Mouse (Mus musculus) inflammation-experienced regulatory T-cells, adult 6 months (primary cell): ENCODE measurements around the gene Tpra1. TPM values are rescaled to one million over a fixed set of nuclear protein-coding genes. Genes with fewer than 3 reads are reported as not detected.

Source experiments
- ATAC-seq: one replicate; pipeline ENCODE4 v1.8.0; 2017
- polyA plus RNA-seq, 3 experiments: library from polyadenylated mRNA; unstranded; fragments of 100-300 nt; shearing (Covaris generic); gene quantifications; one replicate each; pipeline ENCODE4 v1.2.1; 2017

The Tpra1 gene
- polyA plus RNA-seq, result 10 to 100 TPM; 46.5 to 64.8 (median 52.8) TPM

DNA sequence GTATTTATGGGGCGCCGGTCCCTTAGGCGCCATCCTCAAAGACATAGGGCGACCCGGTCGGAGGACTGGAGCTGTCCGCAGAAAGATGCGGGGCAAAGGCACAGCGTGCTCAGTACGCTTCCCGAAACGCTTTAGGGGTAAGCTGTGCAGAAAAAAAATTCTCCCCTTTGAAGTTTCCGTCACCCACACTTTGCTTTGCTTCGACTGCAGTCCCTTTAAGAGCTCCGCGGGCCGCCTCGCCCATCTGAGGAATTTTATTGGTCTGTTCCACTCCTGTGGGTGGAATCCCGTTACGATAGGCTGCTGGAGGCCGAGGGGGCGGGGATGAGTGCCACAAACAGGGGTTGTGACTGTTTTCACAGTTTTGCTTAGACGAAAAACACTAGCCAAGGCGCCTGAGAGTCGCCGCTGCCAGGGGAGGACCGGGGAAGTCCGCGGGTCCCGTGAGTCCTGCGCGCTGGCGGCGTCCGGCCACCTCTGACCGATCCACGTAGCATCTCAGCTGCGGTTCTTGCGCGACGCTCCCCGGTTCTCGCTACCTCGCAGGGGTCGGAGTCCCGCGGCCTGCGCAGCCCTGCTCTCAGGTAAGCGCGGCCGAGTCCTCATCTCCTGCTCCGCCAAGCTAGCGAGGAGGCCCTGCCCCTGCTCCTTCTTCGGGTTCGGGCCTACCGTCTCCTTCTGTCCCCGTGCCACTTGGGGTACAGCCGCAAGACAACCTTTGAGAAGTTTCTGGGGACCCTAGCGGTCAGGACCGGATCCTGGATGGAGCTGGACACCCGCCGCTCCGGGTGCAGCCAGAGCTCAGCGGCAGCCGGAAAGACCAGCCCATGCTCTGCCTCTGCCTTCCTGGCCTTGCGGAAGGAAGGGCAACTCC, at the start of gene Tpra1:
Gene Tpra1 (plus strand): TSS at position 305 of the 874 bp plus-strand sequence.
- ATAC-seq, result peak; percentile 88

DNA sequence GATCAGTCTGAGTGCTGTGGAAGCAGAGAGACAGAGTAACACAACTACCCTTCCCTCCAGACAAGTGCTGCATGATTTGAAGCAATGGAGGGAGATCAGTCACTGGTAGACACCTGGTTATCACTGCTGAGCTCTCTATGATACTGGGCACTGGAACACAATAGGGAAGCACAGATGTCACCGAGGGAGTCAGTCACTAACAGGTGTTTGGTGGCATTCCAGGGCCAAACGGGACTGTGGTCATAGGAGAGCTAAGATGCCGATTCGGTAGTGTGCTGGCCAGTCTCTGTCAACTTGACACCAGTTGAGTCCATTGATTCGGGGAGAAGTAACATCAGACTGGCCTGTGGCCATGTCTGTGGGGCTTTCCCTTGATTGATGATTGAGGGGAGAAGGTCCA, 47.5 kb upstream of the Tpra1 start:
- ATAC-seq, result no peak

DNA sequence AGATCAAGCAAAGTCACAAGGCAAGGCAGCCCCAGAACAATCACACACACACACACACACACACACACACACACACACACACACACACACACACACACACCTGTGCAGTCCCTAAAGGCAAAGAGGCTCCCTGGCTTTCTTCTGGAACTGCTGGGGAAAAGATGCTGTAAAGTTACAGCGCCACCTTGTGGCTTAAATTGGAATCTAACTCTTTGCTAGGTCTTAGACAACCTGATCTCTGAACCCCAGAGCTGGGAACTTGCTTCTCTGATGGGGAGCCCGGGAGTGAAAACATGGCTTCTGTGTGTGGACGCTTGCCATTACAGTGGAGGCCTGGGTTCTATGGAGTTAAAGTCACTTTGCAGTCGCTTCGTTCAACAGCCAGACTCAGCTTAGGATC, 46.4 kb upstream of the Tpra1 start:
- peak; percentile 43 for ATAC-seq

DNA sequence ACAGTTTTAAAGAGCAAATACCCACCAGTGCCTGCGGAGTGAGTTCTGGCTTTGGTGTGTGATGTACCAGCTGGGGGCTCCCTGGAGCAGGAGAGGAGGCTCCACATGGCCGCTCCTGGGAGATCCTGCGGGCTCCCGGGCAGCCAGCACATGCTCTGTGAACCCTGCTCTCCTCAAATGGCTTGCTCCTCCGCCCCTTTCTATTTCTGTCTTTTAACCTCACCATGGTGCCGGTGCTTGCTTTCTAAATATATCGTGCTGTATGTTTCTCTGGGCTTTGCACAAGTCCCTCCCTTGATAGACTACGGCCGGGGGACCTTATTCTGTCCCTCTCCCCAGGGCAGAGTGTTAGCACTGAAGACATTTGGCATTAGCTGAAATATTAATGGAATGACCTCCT, 44.8 kb upstream of the Tpra1 start:
- no peak for ATAC-seq

DNA sequence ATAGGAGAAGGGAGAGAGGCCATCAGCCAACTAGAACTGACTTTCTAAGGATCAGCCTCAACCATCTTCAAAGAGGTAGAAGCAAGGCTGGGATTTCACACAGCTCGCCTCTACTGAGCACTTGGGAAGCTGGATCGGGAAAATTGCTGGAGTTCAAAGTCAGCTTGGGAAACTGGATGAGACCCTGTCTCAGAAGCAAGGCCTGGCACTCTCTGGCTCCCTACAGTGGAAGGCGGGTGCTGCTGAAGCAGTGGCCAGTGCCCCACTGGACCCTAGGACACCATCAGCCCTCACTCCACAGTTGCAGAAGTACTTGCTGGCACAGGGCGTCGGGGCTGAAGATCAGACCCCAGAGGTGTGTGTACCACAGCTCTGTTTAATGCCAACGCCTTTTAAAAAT, 44.2 kb upstream of the Tpra1 start:
- ATAC-seq, result no peak

DNA sequence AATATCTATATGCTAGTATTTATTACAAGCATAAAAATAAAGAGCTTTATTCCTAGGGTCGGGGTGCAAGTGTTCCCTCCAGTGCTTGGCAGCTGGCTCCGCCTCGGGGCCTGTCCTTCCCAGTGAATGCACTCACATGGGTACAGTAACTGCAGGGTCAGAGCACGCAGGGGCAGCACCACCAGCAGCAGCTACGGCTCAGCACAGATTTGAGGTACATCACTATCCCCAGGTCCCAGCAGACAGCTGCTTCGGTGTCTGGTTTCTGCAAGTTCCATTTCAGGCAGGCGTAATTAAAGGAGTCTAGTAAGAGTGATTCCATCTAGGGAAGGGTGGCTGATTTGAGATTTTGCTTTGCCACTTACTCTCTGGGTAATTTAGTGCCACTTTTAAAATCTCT, 43.7 kb upstream of the Tpra1 start:
- no peak for ATAC-seq

DNA sequence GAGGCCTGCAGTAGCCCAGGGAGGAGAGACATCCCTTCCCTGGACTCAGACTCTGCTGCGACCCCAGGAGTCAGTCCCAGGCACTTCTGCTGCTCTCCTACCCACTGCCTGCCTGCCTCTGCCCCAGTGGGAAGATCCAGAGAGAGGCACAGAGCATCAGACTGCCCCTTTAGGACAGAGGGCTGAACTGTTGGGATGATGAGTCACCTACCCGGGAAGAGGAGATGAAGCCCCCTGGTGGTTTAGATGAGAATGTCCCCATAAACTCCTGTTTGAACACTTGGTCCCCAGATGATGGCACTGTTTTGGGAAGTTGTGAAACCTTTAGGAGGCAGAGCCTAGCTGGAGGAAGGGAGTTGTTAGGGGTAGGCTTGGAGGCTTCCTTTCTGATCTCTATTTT, 41.1 kb upstream of the Tpra1 start:
- ATAC-seq, result peak; percentile 54

DNA sequence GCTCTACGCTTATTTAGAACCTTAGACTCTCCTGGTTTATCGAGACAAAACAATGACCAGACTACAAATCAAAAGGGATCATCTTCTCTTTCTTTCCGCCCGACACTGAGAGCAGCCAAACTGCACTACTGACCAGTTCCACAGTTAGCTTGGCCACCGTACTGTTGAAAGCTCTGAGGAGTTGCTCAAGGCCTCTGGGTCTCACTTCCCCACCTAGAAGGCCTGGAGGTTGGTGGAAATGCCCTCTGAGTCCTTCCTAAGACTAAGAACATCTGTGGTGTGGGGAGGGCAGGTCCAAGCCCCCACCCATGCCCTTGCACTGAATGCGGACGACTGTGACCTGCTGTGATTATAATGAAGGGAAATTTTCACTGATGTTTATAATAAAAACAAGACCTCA, 36.3 kb upstream of the Tpra1 start:
- ATAC-seq, result no peak

DNA sequence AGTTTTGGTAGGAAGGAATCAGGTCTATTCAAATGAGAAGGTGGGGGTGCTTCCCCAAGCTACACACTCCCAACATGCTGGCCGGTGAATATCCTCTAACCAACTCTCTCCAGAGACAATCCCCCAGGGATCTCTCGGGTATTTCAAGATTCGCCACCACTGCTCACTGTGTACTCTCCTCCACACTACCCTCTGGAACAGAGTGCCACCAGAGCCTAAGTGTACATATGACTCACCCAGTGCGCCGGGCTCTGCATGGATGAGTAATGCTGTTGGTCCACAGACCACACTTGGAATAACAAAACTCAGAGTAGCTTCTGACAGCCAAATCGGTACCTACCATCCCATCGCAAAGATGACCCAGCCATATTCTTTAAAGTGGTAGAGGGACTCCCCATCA, 32.6 kb upstream of the Tpra1 start:
- no peak for ATAC-seq

DNA sequence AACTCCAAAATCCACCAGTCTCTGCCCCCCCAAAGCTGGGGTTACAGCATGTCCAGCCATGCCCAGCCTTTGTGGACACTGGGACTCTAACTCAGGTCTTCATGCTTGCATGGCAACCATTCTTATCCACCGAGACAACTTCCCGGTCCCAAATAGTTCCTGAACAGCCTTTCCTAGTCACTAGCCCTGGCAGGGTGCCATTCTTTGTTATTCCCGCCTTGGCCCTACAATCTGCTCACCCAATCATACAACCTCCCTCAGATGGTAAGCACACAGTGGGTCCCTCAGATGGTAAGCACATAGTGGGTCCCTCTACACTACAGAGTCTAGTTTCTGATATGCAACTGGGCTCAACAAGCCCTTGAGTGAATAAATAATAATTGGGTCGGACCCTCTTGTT, 31.5 kb upstream of the Tpra1 start:
- no peak for ATAC-seq

DNA sequence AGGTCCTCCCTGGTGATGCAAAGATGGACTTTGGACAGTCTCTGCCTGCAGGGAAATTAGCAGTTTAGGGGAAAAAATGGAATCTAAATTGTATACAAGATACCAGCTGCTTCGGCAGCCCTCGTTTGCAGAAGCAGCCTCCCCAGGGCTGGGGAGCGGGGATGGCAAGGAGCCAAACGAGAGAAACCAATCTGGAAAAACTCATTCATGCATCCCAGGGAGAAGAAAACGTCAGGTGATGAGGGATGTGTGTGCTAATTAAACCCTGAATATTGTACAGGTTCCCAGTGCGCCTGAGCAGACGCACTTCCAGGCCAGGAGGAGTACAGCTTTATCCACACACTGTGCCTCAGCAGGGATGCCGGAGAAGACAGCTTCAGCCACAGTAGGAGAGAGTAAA, 30.5 kb upstream of the Tpra1 start:
- no peak for ATAC-seq

DNA sequence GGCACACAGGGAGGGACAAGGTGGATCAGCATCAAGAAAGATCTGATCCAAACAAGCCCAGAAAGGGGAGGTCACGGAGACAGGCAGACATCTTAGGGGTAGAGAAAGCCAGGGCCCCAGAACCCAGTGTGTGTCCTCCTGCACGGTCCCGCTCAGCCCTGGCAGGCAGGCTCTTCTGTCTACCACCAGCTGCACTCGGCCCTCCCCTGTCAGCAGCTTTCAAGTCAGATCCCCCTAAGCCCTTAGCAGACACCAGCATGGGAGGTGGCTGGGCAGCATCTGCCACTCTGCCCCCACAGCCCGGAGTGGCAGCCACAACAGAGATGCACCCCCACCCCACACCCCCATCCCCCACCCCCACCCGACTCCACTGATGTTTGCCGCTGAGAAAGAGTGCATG, 29.2 kb upstream of the Tpra1 start:
- ATAC-seq, result no peak

DNA sequence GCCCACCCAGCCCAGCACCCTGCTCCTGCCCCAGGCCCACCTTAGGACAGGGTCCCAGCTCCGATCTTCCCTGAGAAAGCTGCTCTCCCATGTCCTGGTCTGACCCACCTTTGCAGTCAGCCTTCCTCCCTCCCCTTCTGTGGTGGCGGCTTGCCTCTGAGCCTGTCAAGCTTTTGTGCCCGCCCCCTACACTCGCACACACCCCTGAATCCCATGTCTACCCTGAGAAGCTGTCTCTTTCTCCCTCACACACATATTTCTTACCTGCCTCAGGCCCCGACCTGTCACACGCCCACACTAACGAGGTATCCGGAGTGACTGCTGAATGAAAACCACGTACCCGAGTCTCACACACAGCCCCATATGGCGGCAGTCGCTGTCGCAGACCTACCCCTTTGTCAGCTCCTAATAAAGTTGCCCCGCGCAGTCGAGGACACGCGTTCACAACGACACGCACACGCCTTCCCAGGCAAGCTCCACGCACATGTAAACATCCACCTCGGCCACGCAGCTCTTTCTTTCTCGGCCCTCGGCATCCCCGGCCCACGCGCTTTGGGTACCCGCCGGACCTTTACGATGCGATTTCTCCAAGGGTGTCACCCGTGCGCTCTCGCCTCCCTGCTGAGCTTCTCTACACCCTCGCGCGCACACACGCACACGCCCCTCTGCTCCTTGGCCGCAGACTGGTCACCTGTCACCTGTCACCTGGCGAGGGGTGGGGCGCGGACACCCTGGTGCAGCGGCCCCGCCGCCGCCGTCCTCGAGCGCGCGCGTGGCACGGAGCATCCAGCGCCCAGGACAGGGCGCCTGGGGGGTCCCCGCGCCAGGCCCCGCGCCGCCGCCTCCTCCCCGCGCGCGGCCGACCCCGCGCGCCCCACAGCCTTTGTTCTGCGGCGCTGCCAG, 27.8 kb upstream of the Tpra1 start:
- ATAC-seq, result no peak

DNA sequence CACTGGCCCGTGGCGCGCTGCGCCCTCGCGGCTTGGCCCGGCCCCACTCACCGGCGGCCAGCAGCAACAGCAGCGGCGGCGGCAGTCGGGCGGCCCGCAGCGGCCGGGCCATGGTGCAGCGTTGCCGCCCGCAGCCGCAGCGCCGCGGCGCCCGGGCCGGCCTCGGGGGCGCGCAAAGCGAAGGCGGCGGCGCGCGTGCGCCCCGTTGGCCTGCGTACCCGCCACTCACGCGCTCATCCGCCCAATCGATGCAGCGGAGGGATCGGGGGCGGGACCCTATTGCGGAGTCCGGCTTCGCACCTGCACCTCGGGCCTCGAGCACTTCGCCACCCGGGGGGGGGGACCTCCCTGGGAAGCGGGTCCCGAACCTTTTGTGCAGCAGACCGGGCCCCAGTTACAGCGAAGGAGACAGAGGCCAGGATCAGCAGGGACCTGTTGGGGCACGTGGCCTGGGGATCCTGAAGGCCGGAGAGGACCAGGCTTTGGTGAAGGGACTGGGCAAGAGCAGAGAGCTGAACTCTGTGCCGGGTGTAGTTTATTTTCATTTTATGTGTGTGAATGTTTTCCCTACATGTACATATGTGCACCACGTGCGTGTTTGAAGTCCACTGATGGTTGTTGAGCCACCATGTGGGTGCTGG, 27.1 kb upstream of the Tpra1 start, which contains the start of gene Podxl2:
Gene Podxl2 (minus strand): TSS at position 177 of the 641 bp plus-strand sequence.
- ATAC-seq, result no peak

DNA sequence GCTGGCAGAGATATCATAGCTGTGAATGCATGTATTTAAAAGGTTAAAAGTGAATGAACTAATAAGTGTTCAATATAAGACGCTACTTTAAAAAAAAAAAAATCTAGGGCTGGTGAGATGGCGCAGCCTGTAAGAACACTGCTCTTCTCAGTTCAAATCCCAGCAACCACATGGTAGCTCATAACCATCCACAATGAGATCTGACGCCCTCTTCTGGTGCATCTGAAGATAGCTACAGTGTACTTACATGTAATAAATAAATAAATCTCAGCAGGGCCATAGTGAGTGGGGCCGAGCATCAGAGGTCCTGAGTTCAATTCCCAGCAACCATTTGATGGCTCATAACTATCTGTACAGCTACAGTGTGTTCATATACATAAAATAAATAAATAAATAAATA, 22.6 kb upstream of the Tpra1 start:
- ATAC-seq, result no peak

DNA sequence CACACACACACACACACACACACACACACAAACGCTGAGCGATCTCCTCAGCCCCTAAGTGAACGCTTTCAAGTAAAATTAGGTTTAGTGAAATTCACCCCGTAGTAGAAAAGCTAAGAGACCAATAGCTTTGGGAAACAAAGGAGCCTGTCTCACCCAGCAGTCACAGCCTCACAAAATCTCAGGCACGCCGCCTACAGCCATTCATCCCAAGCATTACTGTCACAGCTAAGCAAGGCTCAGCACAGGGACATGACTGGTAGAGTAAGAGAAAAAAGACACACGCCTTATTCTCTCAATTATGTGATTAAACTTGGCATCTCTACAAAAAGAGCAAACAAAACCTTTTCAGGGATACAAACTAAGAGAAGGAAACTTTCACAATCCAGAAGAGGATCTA, 20.7 kb upstream of the Tpra1 start:
- ATAC-seq, result no peak

DNA sequence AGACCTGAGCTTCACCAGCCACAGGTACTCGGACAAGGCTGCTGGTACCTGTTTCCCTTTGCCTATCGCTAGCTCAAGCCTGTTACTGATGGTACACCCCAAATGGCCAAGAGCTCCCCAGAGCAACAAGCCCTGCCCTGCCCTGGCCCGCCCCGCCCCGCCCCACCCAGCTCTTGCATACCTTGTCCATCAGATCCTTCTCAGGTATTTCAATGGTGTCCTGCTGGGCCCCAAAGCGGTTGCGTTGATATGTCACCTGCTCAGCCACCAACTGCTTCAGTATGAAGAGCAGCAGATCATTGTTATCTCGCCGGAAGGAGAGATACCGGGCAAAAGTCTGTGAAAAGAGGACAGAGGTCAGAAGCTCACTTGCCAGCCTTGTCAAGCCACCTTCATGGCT, 17.9 kb upstream of the Tpra1 start:
- no peak for ATAC-seq

DNA sequence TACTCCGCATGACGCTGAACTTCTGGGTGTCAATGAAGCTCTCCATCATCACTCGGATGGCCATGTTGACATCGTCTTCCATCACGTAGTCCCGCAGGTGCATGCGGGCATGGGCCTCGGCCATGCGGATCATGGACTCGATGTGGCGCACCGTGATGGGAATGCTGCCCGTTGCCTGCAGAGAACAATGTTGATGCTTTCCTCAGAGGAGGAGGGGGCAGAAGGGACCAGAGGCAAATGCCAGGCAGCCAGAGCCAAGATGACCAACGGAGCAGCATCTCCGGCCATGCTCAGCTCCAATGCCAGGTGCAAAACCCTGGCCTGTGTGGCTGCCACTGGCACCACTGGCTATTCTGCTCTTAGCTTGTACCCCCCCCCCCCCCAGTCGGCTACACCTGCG, 17.4 kb upstream of the Tpra1 start:
- no peak for ATAC-seq

DNA sequence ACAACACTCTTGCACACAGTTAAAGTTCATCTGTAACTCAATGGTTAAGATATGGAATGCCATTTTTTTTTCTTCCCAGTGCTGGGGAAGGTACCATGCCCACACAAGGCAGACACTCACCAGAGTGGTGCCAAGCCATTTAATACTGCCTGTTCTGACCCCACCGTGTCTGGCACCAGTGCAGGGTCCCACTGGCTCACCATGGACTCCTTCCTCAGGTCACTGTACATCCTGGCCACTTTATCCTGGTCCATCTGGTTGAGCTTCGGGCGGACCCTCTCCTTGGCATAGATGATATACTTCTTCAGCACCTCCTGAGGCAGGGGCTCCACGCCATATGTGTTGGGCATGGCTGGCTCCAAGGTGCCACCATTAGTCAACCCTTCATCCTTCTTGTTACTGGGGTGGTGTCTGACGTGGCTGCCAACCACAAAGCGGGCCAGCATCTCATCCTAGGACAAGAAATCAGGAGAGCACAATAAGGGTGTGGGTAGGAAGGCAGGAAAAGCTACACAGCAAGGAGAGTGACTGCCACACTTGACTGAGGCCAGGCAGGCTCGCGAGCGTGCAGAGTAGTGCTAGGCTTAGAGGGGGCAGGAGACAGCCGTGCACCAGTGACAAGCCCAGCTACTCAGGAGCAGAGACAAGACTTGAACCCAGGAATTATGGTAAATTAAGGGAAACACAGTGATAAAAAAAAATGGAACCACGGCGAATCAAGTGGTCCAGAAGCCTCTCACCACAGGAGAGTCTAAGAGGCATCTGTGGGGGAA, 16.2 kb upstream of the Tpra1 start:
- no peak for ATAC-seq

DNA sequence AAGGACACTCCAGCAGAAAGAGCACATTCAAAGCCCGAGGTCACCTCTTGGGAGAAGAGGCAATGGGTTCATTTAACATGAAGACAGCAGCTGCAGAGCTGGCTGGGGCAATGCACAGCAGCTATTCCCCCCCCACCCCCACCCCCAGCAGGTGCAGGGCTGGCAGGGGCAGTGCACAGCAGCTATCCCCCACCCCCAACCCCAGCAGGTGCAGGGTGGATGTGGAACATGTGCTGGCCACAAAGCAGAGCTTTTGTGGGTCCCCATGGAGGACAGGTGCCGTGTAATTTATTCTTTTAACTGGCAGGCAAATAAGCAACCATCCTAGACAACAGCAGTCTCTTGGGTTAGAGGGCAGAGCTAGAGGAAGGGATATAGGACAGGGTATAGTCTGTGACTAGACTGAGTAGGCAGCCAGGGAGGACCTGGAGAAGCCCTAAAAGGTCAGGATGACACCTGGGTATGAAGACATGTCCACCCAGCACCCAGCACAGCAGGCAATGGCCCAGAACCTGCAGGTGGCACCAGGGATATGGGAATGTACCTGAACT, 15.6 kb upstream of the Tpra1 start:
- ATAC-seq, result no peak

DNA sequence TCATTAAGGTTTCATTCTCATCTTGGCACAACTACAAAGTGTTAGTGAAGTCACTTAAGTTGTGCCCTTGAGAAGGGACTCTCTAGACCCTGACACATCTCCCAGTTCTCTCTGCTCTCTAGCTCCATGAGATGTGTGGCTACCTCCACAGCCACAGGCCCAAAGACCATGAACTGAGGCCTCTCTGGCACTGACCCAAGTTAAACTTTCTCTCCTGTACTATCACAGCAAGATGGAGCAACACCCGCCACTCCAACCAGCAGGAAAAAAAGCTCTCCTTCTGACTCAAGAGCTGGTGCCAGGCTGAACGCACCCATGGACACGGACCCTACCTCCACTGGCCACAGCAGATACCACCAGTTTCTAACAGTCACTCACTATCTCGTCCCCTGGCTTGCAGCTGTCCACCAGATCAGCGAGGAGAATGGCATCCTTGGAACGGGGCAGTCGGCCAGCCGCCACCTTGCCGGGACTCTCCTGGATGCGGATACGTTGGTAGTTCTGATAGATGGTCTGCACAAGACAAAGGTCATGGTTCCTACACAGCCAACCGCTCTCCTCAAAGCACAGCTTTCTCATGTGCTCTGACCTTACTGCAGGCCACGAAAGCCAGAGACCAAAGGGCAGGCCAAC, 12.5 kb upstream of the Tpra1 start:
- ATAC-seq, result no peak

DNA sequence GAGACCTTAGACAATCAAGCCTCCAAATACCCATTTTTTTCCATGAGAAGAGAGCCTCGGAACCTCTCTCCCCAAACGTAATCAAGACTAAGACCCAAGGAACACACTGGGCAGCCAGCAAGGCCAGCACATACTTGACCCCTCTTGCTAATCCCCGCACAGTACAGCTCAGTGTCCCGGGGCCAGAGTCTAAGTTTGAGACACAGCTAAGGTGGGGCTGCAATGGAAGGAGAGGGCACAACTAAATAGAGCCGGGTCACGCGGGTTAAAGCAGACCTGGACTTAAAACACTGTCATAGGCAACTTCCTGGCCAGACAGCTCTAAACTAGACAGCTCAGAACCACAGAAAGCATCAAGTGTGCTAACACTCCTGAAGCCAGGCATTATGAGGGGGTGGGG, 11.2 kb upstream of the Tpra1 start:
- no peak for ATAC-seq
